Mouse (Mus musculus) MEL (cell line): ENCODE measurements at regions not wholly inside any gene's neighbourhood (a gene's known extent, or its start where the extent isn't known, plus 50 kb on each side); places are given as distances from the start of the nearest gene placed in this dataset.
A peak's percentile ranks its signal among the peaks of the same experiment; 100 is the strongest.

ENCODE experiments used
- DNase-seq: peaks from one replicate; pipeline ENCODE4 v3.0.0; 2011; ENCODE audit warnings: low read depth, low spot score
- H3K27ac ChIP-seq: 2 replicates; pipeline ENCODE4 v1.5.1; 2012; ENCODE audit warnings: low read depth, mild to moderate bottlenecking, control low read depth, low read length, moderate library complexity; ENCODE audit not compliant: control insufficient read depth
- H3K27me3 ChIP-seq, 2 experiments: fragments of 150-350 bp in 1 of 2; sonication (generic) in 1 of 2; 2 replicates each; pipeline ENCODE4 v1.6.1; 2012; ENCODE audit warnings: low read length in 2 of 2, mild to moderate bottlenecking in 2 of 2, improper control_type of control experiment in 1 of 2, moderate library complexity in 1 of 2; ENCODE audit not compliant: insufficient read depth in 2 of 2, control insufficient read depth in 1 of 2
- H3K36me3 ChIP-seq, 2 experiments: 2 replicates each; pipeline ENCODE4 v1.6.1; 2012 to 2014; ENCODE audit warnings: low read length in 2 of 2, improper control_type of control experiment in 1 of 2, inconsistent platforms in 1 of 2, mild to moderate bottlenecking in 1 of 2; ENCODE audit not compliant: insufficient read depth in 2 of 2, control insufficient read depth in 1 of 2
- H3K4me1 ChIP-seq, 2 experiments: fragments of 150-350 bp in 1 of 2; sonication (generic) in 1 of 2; 2 replicates each; pipeline ENCODE4 v1.6.1; 2012; ENCODE audit warnings: low read length in 2 of 2, improper control_type of control experiment in 1 of 2, mild to moderate bottlenecking in 1 of 2; ENCODE audit not compliant: insufficient read depth in 2 of 2, control insufficient read depth in 1 of 2
- H3K4me3 ChIP-seq, 2 experiments: fragments of 150-350 bp in 1 of 2; sonication (generic) in 1 of 2; 2 replicates each; pipeline ENCODE4 v1.5.1; 2012; ENCODE audit warnings: low read depth in 2 of 2, low read length in 2 of 2, mild to moderate bottlenecking in 2 of 2, moderate library complexity in 2 of 2, control low read depth in 1 of 2, improper control_type of control experiment in 1 of 2; ENCODE audit not compliant: control insufficient read depth in 1 of 2, insufficient read depth in 1 of 2
- H3K79me2 ChIP-seq: 2 replicates; pipeline ENCODE4 v1.6.1; 2012; ENCODE audit warnings: mild to moderate bottlenecking, low read length, moderate library complexity; ENCODE audit not compliant: control insufficient read depth, poor library complexity, insufficient read depth
- H3K9ac ChIP-seq: 2 replicates; pipeline ENCODE4 v1.6.1; 2012; ENCODE audit warnings: low read depth, mild to moderate bottlenecking, control low read depth, low read length, moderate library complexity; ENCODE audit not compliant: control insufficient read depth, poor library complexity, severe bottlenecking
- H3K9me3 ChIP-seq: fragments of 150-350 bp; sonication (generic); replicated peaks from 2 replicates; pipeline ENCODE4 v1.6.1; 2012; ENCODE audit warnings: mild to moderate bottlenecking, low read length, improper control_type of control experiment, moderate library complexity; ENCODE audit not compliant: insufficient read depth
- BHLHE40 ChIP-seq: IDR thresholded peaks from 2 replicates; pipeline ENCODE4 v1.6.1; 2012; ENCODE audit warnings: low read depth, mild to moderate bottlenecking, inconsistent platforms, low read length, improper control_type of control experiment, borderline replicate concordance
- CHD1 ChIP-seq: IDR thresholded peaks from 2 replicates; pipeline ENCODE4 v1.6.1; 2012; ENCODE audit warnings: low read depth, mild to moderate bottlenecking, inconsistent platforms, low read length, improper control_type of control experiment
- EP300 ChIP-seq, 2 experiments: IDR thresholded peaks; 2 replicates each; pipeline ENCODE4 v1.6.1; 2011; ENCODE audit warnings: improper control_type of control experiment in 2 of 2, low read length in 2 of 2, low read depth in 1 of 2, mild to moderate bottlenecking in 1 of 2
- GATA1 ChIP-seq: IDR thresholded peaks from 2 replicates; pipeline ENCODE4 v1.6.1; 2011; ENCODE audit warnings: low read depth, low read length, improper control_type of control experiment
- MAX ChIP-seq: IDR thresholded peaks from 2 replicates; pipeline ENCODE4 v1.6.1; 2011; ENCODE audit warnings: low read length, improper control_type of control experiment
- NRF1 ChIP-seq: IDR thresholded peaks from 2 replicates; pipeline ENCODE4 v1.6.1; 2014; ENCODE audit warnings: low read depth, mild to moderate bottlenecking, inconsistent platforms, low read length, improper control_type of control experiment, moderate library complexity; ENCODE audit not compliant: poor library complexity, insufficient read depth, severe bottlenecking
- POLR2A ChIP-seq, 2 experiments: IDR thresholded peaks; 2 replicates each; pipeline ENCODE4 v1.6.1; 2011 to 2012; ENCODE audit warnings: low read length in 2 of 2, mild to moderate bottlenecking in 2 of 2, control low read depth in 1 of 2, improper control_type of control experiment in 1 of 2, low read depth in 1 of 2, moderate library complexity in 1 of 2; ENCODE audit not compliant: control insufficient read depth in 1 of 2, insufficient read depth in 1 of 2, poor library complexity in 1 of 2
- TAL1 ChIP-seq: IDR thresholded peaks from 2 replicates; pipeline ENCODE4 v1.6.1; 2012; ENCODE audit warnings: mild to moderate bottlenecking, inconsistent platforms, low read length, moderate library complexity, mixed read lengths
- TBP ChIP-seq: IDR thresholded peaks from 2 replicates; pipeline ENCODE4 v1.8.0; 2011; ENCODE audit warnings: low read depth, low read length, improper control_type of control experiment
- TCF12 ChIP-seq: IDR thresholded peaks from 2 replicates; pipeline ENCODE4 v1.6.1; 2014; ENCODE audit warnings: low read depth, mild to moderate bottlenecking, inconsistent platforms, low read length, improper control_type of control experiment, moderate library complexity
- ZKSCAN1 ChIP-seq: IDR thresholded peaks from 2 replicates; pipeline ENCODE4 v1.6.1; 2012; ENCODE audit warnings: low read depth, mild to moderate bottlenecking, inconsistent platforms, low read length, improper control_type of control experiment, moderate library complexity
- ZMIZ1 ChIP-seq: IDR thresholded peaks from 2 replicates; pipeline ENCODE4 v1.6.1; 2012; ENCODE audit warnings: low read depth, mild to moderate bottlenecking, inconsistent platforms, low read length, improper control_type of control experiment, moderate library complexity

- Histone ChIP-seq H3K4me1 (peaks cover 0 to 4% of the 10 kb centered on the region in 2 experiments; a peak in 1 of 4 replicates), H3K4me3 (no peak overlapping the region), H3K27ac (no peak overlapping the region), H3K27me3 (no peaks in the 10 kb centered on the region), H3K9ac (no peak overlapping the region), H3K79me2 (no peaks in the 10 kb centered on the region), H3K36me3 (no peaks in the 10 kb centered on the region), H3K9me3 (no peaks in the 10 kb centered on the region)
- peak; percentile 24; the same call in 1 of the 2 replicates for TF ChIP-seq TAL1
- TF ChIP-seq ZMIZ1, result no peak
- no peak for TF ChIP-seq BHLHE40
- peak; percentile 16 to 45; a peak in 1 of 4 replicates for TF ChIP-seq EP300 (IDR thresholded peaks at IDR 0.05; ENCODE audit: low read depth in 1 of 2, low read length in 2 of 2)
- 0 out of 2 replicates have a peak, but pooled peaks have one; percentile 8 for TF ChIP-seq GATA1
- no peak for TF ChIP-seq ZKSCAN1
- no peak for TF ChIP-seq NRF1
- TF ChIP-seq MAX, result no peak
- TF ChIP-seq TCF12, result peak; percentile 48; the same call in 1 of the 2 replicates
- peak; percentile 24 for DNase-seq
Observed at GRCm38 (mm10) chrX:99355128-99355527, 115.9 kb downstream of the Pja1 start.

GRCm38 (mm10) chrX:99350233-99350632, 120.8 kb downstream of the Pja1 start:
- DNase-seq, result no peak
- H3K4me1 ChIP-seq, result peaks cover 0 to 4% of the 10 kb centered on the region in 2 experiments; a peak in 1 of 4 replicates
- TF ChIP-seq TBP, result no peak
- no peak for TF ChIP-seq MAX
- H3K36me3 ChIP-seq, result no peaks in the 10 kb centered on the region
- no peaks in the 10 kb centered on the region for H3K27me3 ChIP-seq
- H3K9ac ChIP-seq, result no peak overlapping the region
- H3K4me3 ChIP-seq, result no peak overlapping the region
- H3K79me2 ChIP-seq, result no peaks in the 10 kb centered on the region
- H3K9me3 ChIP-seq, result no peaks in the 10 kb centered on the region
- H3K27ac ChIP-seq, result no peak overlapping the region

- Histone ChIP-seq H3K27ac (no peak overlapping the region), H3K4me3 (no peak overlapping the region), H3K4me1 (no peaks in the 10 kb centered on the region), H3K9me3 (no peaks in the 10 kb centered on the region), H3K27me3 (no peaks in the 10 kb centered on the region), H3K79me2 (no peaks in the 10 kb centered on the region), H3K36me3 (no peaks in the 10 kb centered on the region), H3K9ac (no peak overlapping the region)
- DNase-seq, result no peak
- TF ChIP-seq CHD1, result no peak
- TF ChIP-seq POLR2A (IDR thresholded peaks at IDR 0.05; ENCODE audit: control insufficient read depth in 1 of 2, insufficient read depth in 1 of 2, low read depth in 1 of 2, low read length in 2 of 2, poor library complexity in 1 of 2), result no peak
Observed at GRCm38 (mm10) chrX:99340223-99340622, 130.8 kb downstream of the Pja1 start.
